ENCODE assay signal across 9 mouse cellular contexts in genomic region chr11:116435992-116436724, GRCm38 (mm10). TPM values are rescaled to one million over a fixed set of nuclear protein-coding genes. Genes with fewer than 3 reads are reported as not detected.
DNase-seq lines count a peak whose midpoint lies in the region; ATAC-seq and TF ChIP-seq lines count a peak whose summit lies in the region.
"Had no signal": no experiment of that assay in that cellular context is flagged by ENCODE, and none has a peak within 500 bp of the region (broad histone marks: within the 10 kb centered on the region; RNA-seq: fewer than 3 reads in every experiment).

No protein-coding gene starts in this region.

- H3K27ac ChIP-seq in heart, embryonic 11.5 days (ENCODE audit: low read depth, low read length): peak overlapping the region; percentile 74
- peak overlapping the region; percentile 97 for H3K27ac ChIP-seq in MEL (ENCODE audit: control insufficient read depth, low read depth, low read length)
- 0 out of 2 replicates have a peak overlapping the region, but pooled peaks have one; percentile 32 for H3K27ac ChIP-seq in hindbrain, embryonic 13.5 days
- H3K27ac ChIP-seq in midbrain, embryonic 11.5 days (ENCODE audit: low read depth, low read length): no peak overlapping the region

- peak overlapping the region; percentile 68 for H3K9ac ChIP-seq in heart, embryonic 11.5 days (ENCODE audit: low read depth, low read length)
- peak overlapping the region; percentile 91 for H3K9ac ChIP-seq in MEL (ENCODE audit: control insufficient read depth, low read depth, low read length, poor library complexity, severe bottlenecking)
- peak overlapping the region; percentile 66 for H3K9ac ChIP-seq in hindbrain, embryonic 13.5 days
- 0 out of 2 replicates have a peak overlapping the region, but pooled peaks have one; percentile 30 for H3K9ac ChIP-seq in midbrain, embryonic 11.5 days (ENCODE audit: low read length)

- H3K4me1 ChIP-seq in heart, embryonic 11.5 days (ENCODE audit: control insufficient read depth, insufficient read depth, low read length): peaks cover 33% of the 10 kb centered on the region
- peaks cover 14 to 42% of the 10 kb centered on the region in 2 experiments for H3K4me1 ChIP-seq in MEL (ENCODE audit: control insufficient read depth in 1 of 2, insufficient read depth in 2 of 2, low read length in 2 of 2)
- H3K4me1 ChIP-seq in hindbrain, embryonic 13.5 days (replicated peaks): peaks cover 36% of the 10 kb centered on the region
- H3K4me1 ChIP-seq in midbrain, embryonic 11.5 days (ENCODE audit: control insufficient read depth, insufficient read depth, low read length): peaks cover 17% of the 10 kb centered on the region

- no peak for TF ChIP-seq CTCF in MEL (IDR thresholded peaks at IDR 0.05 in 2 of 3, conservative IDR thresholded peaks at IDR 0.05 in 1 of 3; ENCODE audit: control insufficient read depth in 1 of 3, insufficient read depth in 1 of 3, low read depth in 2 of 3, low read length in 3 of 3, poor library complexity in 1 of 3, severe bottlenecking in 1 of 3)

- peaks cover 7% of the 10 kb centered on the region; the same call in 1 of the 2 replicates for H3K36me3 ChIP-seq in heart, embryonic 11.5 days (ENCODE audit: control insufficient read depth, insufficient read depth, low read length)
- H3K36me3 ChIP-seq in MEL (ENCODE audit: control insufficient read depth in 1 of 2, insufficient read depth in 2 of 2, low read length in 2 of 2): peaks cover 0 to 33% of the 10 kb centered on the region in 2 experiments; a peak in 3 of 4 replicates
- peaks cover 30% of the 10 kb centered on the region for H3K36me3 ChIP-seq in hindbrain, embryonic 13.5 days
- peaks cover 11% of the 10 kb centered on the region; the same call in 1 of the 2 replicates for H3K36me3 ChIP-seq in midbrain, embryonic 11.5 days (ENCODE audit: control insufficient read depth, insufficient read depth, low read length)

- H3K4me3 ChIP-seq in heart, embryonic 11.5 days (ENCODE audit: low read depth, low read length): peak overlapping the region; percentile 23
- H3K4me3 ChIP-seq in MEL (ENCODE audit: control insufficient read depth in 1 of 2, insufficient read depth in 1 of 2, low read depth in 2 of 2, low read length in 2 of 2): peak overlapping the region; percentile 30
- H3K4me3 ChIP-seq in hindbrain, embryonic 13.5 days: peak overlapping the region; percentile 88
- peak overlapping the region; percentile 87; the same call in 1 of the 2 replicates for H3K4me3 ChIP-seq in midbrain, embryonic 11.5 days (ENCODE audit: low read depth, low read length)

- no peak for ATAC-seq in heart, embryonic 11.5 days (replicated peaks; ENCODE audit: insufficient number of reproducible peaks, low FRiP score, low TSS enrichment)
- ATAC-seq in hindbrain, embryonic 13.5 days (ENCODE audit: low FRiP score): no peak
- no peak for ATAC-seq in midbrain, embryonic 11.5 days (ENCODE audit: low FRiP score)

- H3K4me2 ChIP-seq in heart, embryonic 11.5 days: peak overlapping the region; percentile 83
- H3K4me2 ChIP-seq in hindbrain, embryonic 13.5 days: peak overlapping the region; percentile 87
- peak overlapping the region; percentile 79 for H3K4me2 ChIP-seq in midbrain, embryonic 11.5 days

- WGBS in heart, embryonic 11.5 days (ENCODE audit: insufficient replicate concordance): 27% methylated on average over 5 of the region's 5 CpGs
- 42% methylated on average over 5 of the region's 5 CpGs for WGBS in hindbrain, embryonic 13.5 days
- 73% methylated on average over 5 of the region's 5 CpGs for WGBS in midbrain, embryonic 11.5 days

- TF ChIP-seq POLR2A in MEL (IDR thresholded peaks at IDR 0.05; ENCODE audit: control insufficient read depth in 1 of 2, insufficient read depth in 1 of 2, low read depth in 1 of 2, low read length in 2 of 2, poor library complexity in 1 of 2): no peak; a peak in 1 of 4 replicates

- H3K9me3 ChIP-seq in heart, embryonic 11.5 days (replicated peaks; ENCODE audit: control insufficient read depth, low read length): no peaks in the 10 kb centered on the region
- H3K9me3 ChIP-seq in MEL (replicated peaks; ENCODE audit: insufficient read depth, low read length): no peaks in the 10 kb centered on the region
- H3K9me3 ChIP-seq in hindbrain, embryonic 13.5 days: no peaks in the 10 kb centered on the region
- no peaks in the 10 kb centered on the region for H3K9me3 ChIP-seq in midbrain, embryonic 11.5 days (ENCODE audit: control insufficient read depth, low read length)

- TF ChIP-seq RAD21 in MEL (IDR thresholded peaks at IDR 0.05; ENCODE audit: low read depth, low read length): no peak

- no peaks in the 10 kb centered on the region for H3K27me3 ChIP-seq in heart, embryonic 11.5 days (ENCODE audit: control insufficient read depth, insufficient read depth, low read length)
- H3K27me3 ChIP-seq in MEL (ENCODE audit: control insufficient read depth in 1 of 2, insufficient read depth in 2 of 2, low read length in 2 of 2): no peaks in the 10 kb centered on the region
- peaks cover 8% of the 10 kb centered on the region; the same call in 1 of the 2 replicates for H3K27me3 ChIP-seq in hindbrain, embryonic 13.5 days
- no peaks in the 10 kb centered on the region for H3K27me3 ChIP-seq in midbrain, embryonic 11.5 days (ENCODE audit: control insufficient read depth, insufficient read depth, low read length)

- peak; percentile 81 to 97 for TF ChIP-seq EP300 in MEL (IDR thresholded peaks at IDR 0.05; ENCODE audit: low read depth in 1 of 2, low read length in 2 of 2)

- peaks cover 10% of the 10 kb centered on the region for H3K79me2 ChIP-seq in MEL (ENCODE audit: control insufficient read depth, insufficient read depth, low read length, poor library complexity)

- no peak for DNase-seq in heart, adult 9 months (ENCODE audit: low spot score in 2 of 2)
- peak; percentile 76 for DNase-seq in MEL (ENCODE audit: low read depth, low spot score)
- DNase-seq in midbrain, embryonic 11.5 days (ENCODE audit: low spot score, missing footprints): peak; percentile 86
- no peak for DNase-seq in right cerebral cortex, adult 18-20 months
- DNase-seq in left cerebral cortex, adult 9 months (ENCODE audit: low spot score in 2 of 2): no peak
- DNase-seq in cerebellum, postnatal 14 days: no peak
- DNase-seq: cerebellum, adult 18-20 months had no signal

TF ChIP-seq in MEL, 35 proteins besides CTCF, POLR2A, EP300 and RAD21 (continues in another document):
- TF ChIP-seq USF2 (IDR thresholded peaks at IDR 0.05; ENCODE audit: borderline replicate concordance in 1 of 2, insufficient read depth in 1 of 2, low read depth in 1 of 2, low read length in 2 of 2) (no peak), HCFC1 (IDR thresholded peaks at IDR 0.05; ENCODE audit: low read depth, low read length) (0 out of 2 replicates have a peak, but pooled peaks have one; percentile 35), MYB (IDR thresholded peaks at IDR 0.05; ENCODE audit: low read depth, low read length) (peak; percentile 86), MXI1 (IDR thresholded peaks at IDR 0.05; ENCODE audit: low read depth, low read length) (peak; percentile 44), KAT2A (conservative IDR thresholded peaks at IDR 0.05; ENCODE audit: low read depth, low read length) (no peak; the same call in 1 of the 2 replicates), JUND (IDR thresholded peaks at IDR 0.05; ENCODE audit: low read depth, low read length) (no peak), BHLHE40 (IDR thresholded peaks at IDR 0.05; ENCODE audit: borderline replicate concordance, low read depth, low read length) (peak; percentile 52; the same call in 1 of the 2 replicates), TAL1 (IDR thresholded peaks at IDR 0.05; ENCODE audit: low read length) (peak; percentile 50), MAX (IDR thresholded peaks at IDR 0.05; ENCODE audit: low read length) (no peak), ZC3H11A (IDR thresholded peaks at IDR 0.05; ENCODE audit: low read depth, low read length) (no peak), USF1 (IDR thresholded peaks at IDR 0.05; ENCODE audit: low read depth, low read length) (no peak), ELF1 (IDR thresholded peaks at IDR 0.05; ENCODE audit: low read depth, low read length) (0 out of 2 replicates have a peak, but pooled peaks have one; percentile 20)

RNA-seq across cellular contexts. Expression of gene Ubald2, which starts 2.3 kb away (rescaled TPM):
- polyA plus RNA-seq in heart, embryonic 11.5 days (2014; fragmentation: Nextera tagmentation; extraction: Ambion mirVana): 60.6 and 68.3 TPM in 2 replicates
- 56.8 and 66.2 TPM in 2 replicates for total RNA-seq in MEL (2012; rRNA removed)
- 10 to 100 TPM in 1 of 2 experiments, not detected in 1; 77.7 TPM for polyA plus RNA-seq in MEL (2012; ENCODE audit: insufficient read depth in 1 of 2, insufficient read length in 2 of 2, low read depth in 1 of 2, low replicate concordance in 2 of 2, missing spikeins in 1 of 2)
- 43.6 and 44.5 TPM in 2 replicates for polyA plus RNA-seq in hindbrain, embryonic 13.5 days (2015; fragmentation: Nextera tagmentation; extraction: Ambion mirVana)
- polyA plus RNA-seq in midbrain, embryonic 11.5 days (2014; fragmentation: Nextera tagmentation; extraction: Ambion mirVana): 72.3 and 83.0 TPM in 2 replicates

RNA-seq across cellular contexts. Expression of gene Rnf157, which starts 23.3 kb away (rescaled TPM):
- 8.6 and 9.2 TPM in 2 replicates for polyA plus RNA-seq in heart, embryonic 11.5 days (2014; fragmentation: Nextera tagmentation; extraction: Ambion mirVana)
- total RNA-seq in MEL (2012; rRNA removed): 4.6 and 7.5 TPM in 2 replicates
- polyA plus RNA-seq in MEL (2012; ENCODE audit: insufficient read depth in 1 of 2, insufficient read length in 2 of 2, low read depth in 1 of 2, low replicate concordance in 2 of 2, missing spikeins in 1 of 2): 10 to 100 TPM in 1 of 2 experiments, not detected in 1; 10.9 TPM
- 35.0 and 39.6 TPM in 2 replicates for polyA plus RNA-seq in hindbrain, embryonic 13.5 days (2015; fragmentation: Nextera tagmentation; extraction: Ambion mirVana)
- 17.8 and 18.1 TPM in 2 replicates for polyA plus RNA-seq in midbrain, embryonic 11.5 days (2014; fragmentation: Nextera tagmentation; extraction: Ambion mirVana)

RNA-seq across cellular contexts. Expression of gene Qrich2, which starts 29.9 kb away (rescaled TPM):
- polyA plus RNA-seq in heart, embryonic 11.5 days (2014; fragmentation: Nextera tagmentation; extraction: Ambion mirVana): 0.31 TPM in 1 of 2 replicates, not detected in the other
- not detected in 2 replicates for total RNA-seq in MEL (2012; rRNA removed)
- under 1 TPM in 1 of 2 experiments, not detected in 1; 0.11 TPM for polyA plus RNA-seq in MEL (2012; ENCODE audit: insufficient read depth in 1 of 2, insufficient read length in 2 of 2, low read depth in 1 of 2, low replicate concordance in 2 of 2, missing spikeins in 1 of 2)
- polyA plus RNA-seq in hindbrain, embryonic 13.5 days (2015; fragmentation: Nextera tagmentation; extraction: Ambion mirVana): 0.19 and 0.42 TPM in 2 replicates
- polyA plus RNA-seq in midbrain, embryonic 11.5 days (2014; fragmentation: Nextera tagmentation; extraction: Ambion mirVana): 0.08 and 0.14 TPM in 2 replicates

RNA-seq across cellular contexts. Expression of gene Prpsap1, which starts 57.8 kb away (rescaled TPM):
- polyA plus RNA-seq in heart, embryonic 11.5 days (2014; fragmentation: Nextera tagmentation; extraction: Ambion mirVana): 96.5 and 101 TPM in 2 replicates
- total RNA-seq in MEL (2012; rRNA removed): 142 and 155 TPM in 2 replicates
- 100 to 1,000 TPM in 1 of 2 experiments, not detected in 1; 112 TPM for polyA plus RNA-seq in MEL (2012; ENCODE audit: insufficient read depth in 1 of 2, insufficient read length in 2 of 2, low read depth in 1 of 2, low replicate concordance in 2 of 2, missing spikeins in 1 of 2)
- polyA plus RNA-seq in hindbrain, embryonic 13.5 days (2015; fragmentation: Nextera tagmentation; extraction: Ambion mirVana): 171 and 178 TPM in 2 replicates
- 173 and 183 TPM in 2 replicates for polyA plus RNA-seq in midbrain, embryonic 11.5 days (2014; fragmentation: Nextera tagmentation; extraction: Ambion mirVana)

Comparison
In these comparisons a context has a peak if more than half of its experiments do, and no peak if none do; other contexts are left out.
1. H3K4me3 ChIP-seq: peak in every context shown above with its lines; median percentile 88 in hindbrain, embryonic 13.5 days; 87 in midbrain, embryonic 11.5 days; 30 in MEL; 23 in heart, embryonic 11.5 days.
2. H3K9ac ChIP-seq: peak in every context shown above with its lines; median percentile 91 in MEL; 68 in heart, embryonic 11.5 days; 66 in hindbrain, embryonic 13.5 days; 30 in midbrain, embryonic 11.5 days.
3. DNase-seq: peak in MEL (single experiment) and midbrain, embryonic 11.5 days (single experiment); none in heart, adult 9 months (0 of 2), right cerebral cortex, adult 18-20 months (single experiment), left cerebral cortex, adult 9 months (0 of 2) and cerebellum, postnatal 14 days (0 of 2).
4. Peak in every context shown above with its lines, with median percentiles within 50 percentile points of each other: H3K4me2 ChIP-seq.